Mouse (Mus musculus): ENCODE data around the gene Tomm40. TPM values are rescaled to one million over a fixed set of nuclear protein-coding genes. Genes with fewer than 3 reads are reported as not detected.

Gene Tomm40
- polyA plus RNA-seq, 1 experiment, result 125 TPM

DNA sequence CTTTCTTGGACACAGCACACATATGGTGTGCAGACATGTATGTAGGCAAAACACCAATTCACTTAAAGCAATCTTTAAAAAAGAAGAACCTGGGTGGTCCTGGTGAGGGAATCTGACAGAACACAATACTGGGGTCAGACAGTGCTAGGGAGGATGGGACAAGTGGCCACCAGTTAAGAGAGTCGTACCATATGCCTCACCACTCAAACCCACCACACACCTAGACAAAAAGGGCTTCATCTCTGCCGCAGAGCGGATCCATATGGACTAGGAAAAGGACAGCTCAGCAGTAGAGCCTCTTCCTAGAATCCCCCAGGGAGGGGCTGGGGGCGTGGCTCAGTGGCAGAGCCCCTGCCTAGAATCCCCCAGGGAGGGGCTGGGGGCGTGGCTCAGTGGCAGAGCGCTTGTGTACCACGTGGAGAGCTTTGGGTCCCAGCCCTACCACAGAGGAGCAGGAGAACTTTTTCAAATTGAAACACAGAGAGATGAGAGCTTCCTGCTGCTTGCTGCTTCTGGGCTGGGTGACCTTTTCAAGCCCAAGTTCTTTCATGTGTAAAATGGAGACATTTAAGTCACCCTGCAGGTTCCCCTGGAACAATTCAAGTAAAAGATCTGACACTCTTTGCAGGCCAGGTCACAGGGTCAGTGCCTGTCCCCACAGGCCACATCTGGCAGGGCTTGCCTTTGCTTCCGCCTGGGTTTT lies 26.2 kb upstream of the Tomm40 start:
- WGBS, result 16% methylated on average over 8 of the region's 8 CpGs
- DNase-seq, result no peak
- Histone ChIP-seq H3K4me1 (ENCODE audit: control insufficient read depth, insufficient read depth, low read length) (no peaks in the 10 kb centered on the region), H3K27ac (ENCODE audit: insufficient read depth, low read length) (no peak overlapping the region), H3K27me3 (ENCODE audit: control insufficient read depth, insufficient read depth, low read length) (no peaks in the 10 kb centered on the region), H3K4me3 (replicated peaks; ENCODE audit: insufficient read depth, low read depth, low read length) (no peak overlapping the region)
- TF ChIP-seq POLR2A (IDR thresholded peaks at IDR 0.05; ENCODE audit: borderline replicate concordance, insufficient read depth, low read length), result no peak
- no peak for TF ChIP-seq CTCF (IDR thresholded peaks at IDR 0.05; ENCODE audit: borderline replicate concordance, insufficient read depth, low read depth, low read length)

GRCm38 (mm10) chr7:19740269-19740668 lies 25.0 kb upstream of the Tomm40 start:
- no peak for TF ChIP-seq POLR2A (IDR thresholded peaks at IDR 0.05; ENCODE audit: borderline replicate concordance, insufficient read depth, low read length)
- TF ChIP-seq CTCF (IDR thresholded peaks at IDR 0.05; ENCODE audit: borderline replicate concordance, insufficient read depth, low read depth, low read length), result no peak
- H3K27ac ChIP-seq (ENCODE audit: insufficient read depth, low read length), result no peak overlapping the region
- H3K4me3 ChIP-seq (replicated peaks; ENCODE audit: insufficient read depth, low read depth, low read length), result no peak overlapping the region
- 90% methylated on average over 11 of the region's 11 CpGs for WGBS
- no peak for DNase-seq
- no peaks in the 10 kb centered on the region for H3K27me3 ChIP-seq (ENCODE audit: control insufficient read depth, insufficient read depth, low read length)
- no peaks in the 10 kb centered on the region for H3K4me1 ChIP-seq (ENCODE audit: control insufficient read depth, insufficient read depth, low read length)

DNA sequence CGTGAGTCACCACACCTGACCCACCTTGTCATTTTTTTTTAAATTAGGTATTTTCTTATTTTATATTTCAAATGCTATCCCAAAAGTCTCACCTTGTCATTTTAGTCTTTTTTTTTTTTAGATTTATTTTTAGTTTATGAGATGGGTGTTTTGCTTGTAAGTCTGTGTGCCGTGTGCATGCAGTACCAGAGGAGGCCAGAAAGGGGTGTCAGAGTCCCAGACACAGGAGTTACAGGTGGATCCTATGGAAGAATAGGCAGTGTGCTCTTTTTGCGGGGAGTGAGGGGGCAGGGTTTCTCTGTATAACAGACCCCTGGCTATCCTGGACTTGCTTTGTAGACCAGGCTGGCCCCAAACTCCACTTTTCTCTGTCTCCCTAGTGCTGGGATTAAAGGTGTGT lies 23.5 kb upstream of the Tomm40 start:
- WGBS, result 90% methylated on average over 3 of the region's 3 CpGs
- Histone ChIP-seq H3K4me1 (ENCODE audit: control insufficient read depth, insufficient read depth, low read length) (no peaks in the 10 kb centered on the region), H3K27me3 (ENCODE audit: control insufficient read depth, insufficient read depth, low read length) (no peaks in the 10 kb centered on the region), H3K27ac (ENCODE audit: insufficient read depth, low read length) (no peak overlapping the region), H3K4me3 (replicated peaks; ENCODE audit: insufficient read depth, low read depth, low read length) (no peak overlapping the region)
- no peak for DNase-seq
- TF ChIP-seq POLR2A (IDR thresholded peaks at IDR 0.05; ENCODE audit: borderline replicate concordance, insufficient read depth, low read length) (no peak), CTCF (IDR thresholded peaks at IDR 0.05; ENCODE audit: borderline replicate concordance, insufficient read depth, low read depth, low read length) (no peak)

- Histone ChIP-seq H3K4me3 (replicated peaks; ENCODE audit: insufficient read depth, low read depth, low read length) (no peak overlapping the region), H3K4me1 (ENCODE audit: control insufficient read depth, insufficient read depth, low read length) (no peaks in the 10 kb centered on the region), H3K27ac (ENCODE audit: insufficient read depth, low read length) (no peak overlapping the region), H3K27me3 (ENCODE audit: control insufficient read depth, insufficient read depth, low read length) (no peaks in the 10 kb centered on the region)
- no peak for TF ChIP-seq POLR2A (IDR thresholded peaks at IDR 0.05; ENCODE audit: borderline replicate concordance, insufficient read depth, low read length)
- no peak for TF ChIP-seq CTCF (IDR thresholded peaks at IDR 0.05; ENCODE audit: borderline replicate concordance, insufficient read depth, low read depth, low read length)
- no peak for DNase-seq
- 91% methylated on average over 16 of the region's 16 CpGs for WGBS
These were observed 21.3 kb upstream of the Tomm40 start for GRCm38 (mm10) chr7:19736389-19737057.

DNA sequence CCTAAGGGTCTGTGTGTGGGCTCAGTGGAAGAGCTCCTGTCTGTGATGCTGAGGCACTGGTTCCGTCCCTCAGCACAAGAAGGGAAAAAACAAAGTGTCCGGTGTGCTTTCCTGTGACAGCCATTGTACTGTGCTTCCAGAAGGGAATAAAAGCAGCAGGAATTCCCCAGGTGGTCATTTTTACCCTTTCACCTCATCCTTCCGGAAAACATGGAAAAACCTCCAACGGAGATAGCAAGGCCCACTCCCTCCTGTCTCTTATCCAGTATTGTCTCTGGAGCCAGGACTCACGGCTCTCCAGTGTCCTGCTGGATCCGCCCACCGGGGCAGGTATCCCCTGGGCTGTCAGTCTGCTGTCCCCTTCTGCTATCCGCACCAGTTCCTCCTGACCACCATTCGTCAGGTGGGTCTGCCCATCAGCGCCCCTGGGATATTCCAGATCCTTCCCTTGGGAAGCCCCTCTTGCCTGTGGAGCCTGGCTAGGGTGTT lies 19.0 kb upstream of the Tomm40 start:
- no peak for DNase-seq
- Histone ChIP-seq H3K27me3 (ENCODE audit: control insufficient read depth, insufficient read depth, low read length) (no peaks in the 10 kb centered on the region), H3K4me1 (ENCODE audit: control insufficient read depth, insufficient read depth, low read length) (no peaks in the 10 kb centered on the region; the same call in 1 of the 2 replicates), H3K27ac (ENCODE audit: insufficient read depth, low read length) (no peak overlapping the region), H3K4me3 (replicated peaks; ENCODE audit: insufficient read depth, low read depth, low read length) (no peak overlapping the region)
- no peak for TF ChIP-seq POLR2A (IDR thresholded peaks at IDR 0.05; ENCODE audit: borderline replicate concordance, insufficient read depth, low read length)
- TF ChIP-seq CTCF (IDR thresholded peaks at IDR 0.05; ENCODE audit: borderline replicate concordance, insufficient read depth, low read depth, low read length), result no peak
- 87% methylated on average over 10 of the region's 10 CpGs for WGBS

GRCm38 (mm10) chr7:19726541-19726940 lies 11.3 kb upstream of the Tomm40 start:
- Histone ChIP-seq H3K4me1 (ENCODE audit: control insufficient read depth, insufficient read depth, low read length) (no peaks in the 10 kb centered on the region; the same call in 1 of the 2 replicates), H3K27ac (ENCODE audit: insufficient read depth, low read length) (no peak overlapping the region), H3K27me3 (ENCODE audit: control insufficient read depth, insufficient read depth, low read length) (no peaks in the 10 kb centered on the region), H3K4me3 (replicated peaks; ENCODE audit: insufficient read depth, low read depth, low read length) (no peak overlapping the region)
- DNase-seq, result no peak
- TF ChIP-seq POLR2A (IDR thresholded peaks at IDR 0.05; ENCODE audit: borderline replicate concordance, insufficient read depth, low read length), result no peak
- no peak for TF ChIP-seq CTCF (IDR thresholded peaks at IDR 0.05; ENCODE audit: borderline replicate concordance, insufficient read depth, low read depth, low read length)
- 91% methylated on average over 4 of the region's 4 CpGs for WGBS

DNA sequence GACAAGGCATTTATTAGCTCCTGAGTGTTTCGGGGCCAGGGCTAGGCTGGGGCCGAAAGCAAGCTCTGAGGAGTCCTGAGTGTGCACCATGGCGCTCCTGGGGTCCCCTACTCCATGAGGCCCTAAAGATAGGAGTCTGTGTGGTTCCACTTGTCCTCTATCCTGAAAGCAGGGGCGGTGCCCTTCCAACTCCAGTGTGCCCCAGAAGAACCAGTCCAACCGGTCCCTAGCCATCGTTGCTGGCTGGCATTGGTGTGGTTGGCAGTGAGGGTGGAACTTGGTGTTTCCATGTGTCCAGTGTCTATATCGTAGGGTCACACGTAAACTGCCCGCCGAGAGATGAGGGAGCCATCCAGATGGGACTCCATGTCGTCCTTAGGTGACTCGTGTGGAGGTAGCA lies 8.9 kb upstream of the Tomm40 start:
- Histone ChIP-seq H3K27ac (ENCODE audit: insufficient read depth, low read length) (no peak overlapping the region), H3K27me3 (ENCODE audit: control insufficient read depth, insufficient read depth, low read length) (no peaks in the 10 kb centered on the region), H3K4me3 (replicated peaks; ENCODE audit: insufficient read depth, low read depth, low read length) (no peak overlapping the region), H3K4me1 (ENCODE audit: control insufficient read depth, insufficient read depth, low read length) (no peaks in the 10 kb centered on the region)
- no peak for TF ChIP-seq POLR2A (IDR thresholded peaks at IDR 0.05; ENCODE audit: borderline replicate concordance, insufficient read depth, low read length)
- no peak for TF ChIP-seq CTCF (IDR thresholded peaks at IDR 0.05; ENCODE audit: borderline replicate concordance, insufficient read depth, low read depth, low read length)
- no peak for DNase-seq
- 93% methylated on average over 12 of the region's 12 CpGs for WGBS

DNA sequence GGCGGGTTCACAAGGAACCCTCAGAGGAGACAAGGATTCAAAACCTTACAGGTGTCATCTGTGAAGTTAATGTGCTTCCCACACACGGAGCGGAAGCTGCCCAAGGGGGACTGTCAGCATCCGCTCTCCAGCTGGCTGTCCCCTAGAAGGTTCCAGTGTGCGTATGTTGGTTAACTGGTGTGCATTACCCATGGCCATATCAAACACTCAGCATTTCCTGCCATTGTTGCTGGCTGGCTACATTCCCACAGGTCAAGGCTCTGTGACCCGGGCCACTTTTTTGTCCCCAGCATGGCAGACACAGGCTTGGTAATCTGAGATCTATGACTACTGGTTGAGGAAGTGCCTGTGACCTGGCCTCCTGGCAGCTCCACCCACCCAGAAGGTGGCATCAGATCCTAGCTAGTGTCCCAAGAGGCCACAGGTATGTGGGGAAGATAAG lies 7.5 kb upstream of the Tomm40 start:
- Histone ChIP-seq H3K4me3 (replicated peaks; ENCODE audit: insufficient read depth, low read depth, low read length) (no peak overlapping the region), H3K4me1 (ENCODE audit: control insufficient read depth, insufficient read depth, low read length) (no peaks in the 10 kb centered on the region), H3K27me3 (ENCODE audit: control insufficient read depth, insufficient read depth, low read length) (no peaks in the 10 kb centered on the region), H3K27ac (ENCODE audit: insufficient read depth, low read length) (no peak overlapping the region)
- 88% methylated on average over 6 of the region's 6 CpGs for WGBS
- TF ChIP-seq POLR2A (IDR thresholded peaks at IDR 0.05; ENCODE audit: borderline replicate concordance, insufficient read depth, low read length) (no peak), CTCF (IDR thresholded peaks at IDR 0.05; ENCODE audit: borderline replicate concordance, insufficient read depth, low read depth, low read length) (no peak)
- DNase-seq, result no peak

All from cerebellum, adult 2 months (tissue).